Mouse (Mus musculus) cortical plate, adult 2 months (tissue): ENCODE results near the gene Map3k9. TPM values are rescaled to one million over a fixed set of nuclear protein-coding genes. Genes with fewer than 3 reads are reported as not detected.

Experiments
- H3K27ac ChIP-seq: fragments of 200-500 bp; 2 replicates; pipeline ENCODE4 v1.5.1; 2012; ENCODE audit warnings: low read length, control low read depth, inconsistent platforms; ENCODE audit not compliant: insufficient read depth
- H3K4me1 ChIP-seq: fragments of 200-500 bp; 2 replicates; pipeline ENCODE4 v1.6.1; 2011; ENCODE audit warnings: low read length; ENCODE audit not compliant: control insufficient read depth, insufficient read depth
- H3K4me3 ChIP-seq: fragments of 200-500 bp; 2 replicates; pipeline ENCODE4 v1.5.1; 2011; ENCODE audit warnings: mild to moderate bottlenecking, low read length, control low read depth; ENCODE audit not compliant: insufficient read depth
- CTCF ChIP-seq: fragments of 200-500 bp; IDR thresholded peaks from 2 replicates; pipeline ENCODE4 v1.5.1; 2011; ENCODE audit warnings: mild to moderate bottlenecking, control low read depth, low read length; ENCODE audit not compliant: insufficient read depth; ENCODE audit errors: extremely low read depth
- POLR2A ChIP-seq: fragments of 200-500 bp; IDR thresholded peaks from 2 replicates; pipeline ENCODE4 v1.6.1; 2011; ENCODE audit warnings: mild to moderate bottlenecking, low read length, control low read depth; ENCODE audit not compliant: insufficient read depth; ENCODE audit errors: extremely low read depth
- polyA plus RNA-seq: library from polyadenylated mRNA; depleted of rRNA; stranded (reverse); fragments of >200 nt; gene quantifications from 2 replicates; pipeline ENCODE4 v1.2.3, GENCODE M21; 2012; rRNA removed

The Map3k9 gene
- polyA plus RNA-seq: 18.3 and 19.1 TPM in 2 replicates

- Histone ChIP-seq H3K4me1 (peaks cover 3% of the 10 kb centered on the region; the same call in 1 of the 2 replicates), H3K4me3 (peak within 1 kb of the TSS; percentile 61), H3K27ac (peak within 1 kb of the TSS; percentile 54)
- TF ChIP-seq POLR2A (peak; percentile 71; the same call in 1 of the 2 replicates), CTCF (no peak)
These were observed at the start of gene Map3k9 for GRCm38 (mm10) chr12:81781105-81781909. Map3k9 (minus strand) TSS chr12:81781175.

GRCm38 (mm10) chr12:81828355-81828754, 47.4 kb upstream of the Map3k9 start:
- no peak for TF ChIP-seq CTCF
- no peak for TF ChIP-seq POLR2A
- Histone ChIP-seq H3K4me3 (no peak overlapping the region), H3K27ac (no peak overlapping the region), H3K4me1 (no peaks in the 10 kb centered on the region)

GRCm38 (mm10) chr12:81822778-81823480, 42.0 kb upstream of the Map3k9 start:
- no peak overlapping the region for H3K27ac ChIP-seq
- no peak overlapping the region for H3K4me3 ChIP-seq
- TF ChIP-seq CTCF (no peak), POLR2A (no peak)
- H3K4me1 ChIP-seq: no peaks in the 10 kb centered on the region

- Histone ChIP-seq H3K4me3 (no peak overlapping the region), H3K4me1 (no peaks in the 10 kb centered on the region), H3K27ac (no peak overlapping the region)
- no peak for TF ChIP-seq POLR2A
- no peak for TF ChIP-seq CTCF
These were observed 41.2 kb upstream of the Map3k9 start for GRCm38 (mm10) chr12:81822176-81822575.

- TF ChIP-seq CTCF: no peak
- no peak for TF ChIP-seq POLR2A
- no peaks in the 10 kb centered on the region for H3K4me1 ChIP-seq
- H3K4me3 ChIP-seq: no peak overlapping the region
- H3K27ac ChIP-seq: no peak overlapping the region
These were observed 39.7 kb upstream of the Map3k9 start for GRCm38 (mm10) chr12:81820700-81821099.

- Histone ChIP-seq H3K4me1 (no peaks in the 10 kb centered on the region), H3K27ac (no peak overlapping the region), H3K4me3 (no peak overlapping the region)
- no peak for TF ChIP-seq POLR2A
- no peak for TF ChIP-seq CTCF
These were observed 36.1 kb upstream of the Map3k9 start for GRCm38 (mm10) chr12:81817126-81817505.

- Histone ChIP-seq H3K27ac (no peak overlapping the region), H3K4me1 (no peaks in the 10 kb centered on the region), H3K4me3 (no peak overlapping the region)
- TF ChIP-seq POLR2A (no peak), CTCF (no peak)
These were observed 35.6 kb upstream of the Map3k9 start for GRCm38 (mm10) chr12:81816330-81817125.

- H3K4me3 ChIP-seq: no peak overlapping the region
- H3K27ac ChIP-seq: no peak overlapping the region
- TF ChIP-seq POLR2A (no peak), CTCF (no peak)
- no peaks in the 10 kb centered on the region for H3K4me1 ChIP-seq
These were observed 33.8 kb upstream of the Map3k9 start for GRCm38 (mm10) chr12:81814742-81815141.

- Histone ChIP-seq H3K27ac (no peak overlapping the region), H3K4me3 (no peak overlapping the region), H3K4me1 (no peaks in the 10 kb centered on the region)
- no peak for TF ChIP-seq POLR2A
- no peak for TF ChIP-seq CTCF
These were observed 29.4 kb upstream of the Map3k9 start for GRCm38 (mm10) chr12:81810417-81810816.
